Mouse (Mus musculus): ENCODE measurements around the gene Nat8f4. TPM values are rescaled to one million over a fixed set of nuclear protein-coding genes. Genes with fewer than 3 reads are reported as not detected.

The Nat8f4 gene
- polyA plus RNA-seq, 2 experiments, result 1.7 to 1.9 TPM

GRCm38 (mm10) chr6:85851062-85851773 is 53.5 kb downstream of the Nat8f4 start:
- 84% methylated on average over 7 of the region's 7 CpGs for WGBS
- Histone ChIP-seq H3K27me3 (ENCODE audit: control insufficient read depth, insufficient read depth, low read length) (no peaks in the 10 kb centered on the region), H3K9ac (ENCODE audit: low read depth, low read length, severe bottlenecking) (no peak overlapping the region), H3K4me3 (replicated peaks; ENCODE audit: low read length) (no peak overlapping the region), H3K27ac (replicated peaks; ENCODE audit: low read depth, low read length) (no peak overlapping the region), H3K9me3 (ENCODE audit: control insufficient read depth, low read length) (no peaks in the 10 kb centered on the region), H3K4me1 (ENCODE audit: control insufficient read depth, insufficient read depth, low read length) (no peaks in the 10 kb centered on the region), H3K36me3 (ENCODE audit: control insufficient read depth, insufficient read depth, low read length) (no peaks in the 10 kb centered on the region), H3K4me2 (replicated peaks; ENCODE audit: low read depth, low read length, severe bottlenecking) (no peak overlapping the region)
- ATAC-seq (ENCODE audit: low FRiP score, low read depth) (no peak), DNase-seq (ENCODE audit: low spot score) (no peak)
- no peak for TF ChIP-seq POLR2A (IDR thresholded peaks at IDR 0.05; ENCODE audit: borderline replicate concordance, extremely low read depth, insufficient read depth, insufficient read length)

GRCm38 (mm10) chr6:85849240-85849639 is 55.4 kb downstream of the Nat8f4 start:
- no peak for DNase-seq (ENCODE audit: low spot score)
- H3K4me2 ChIP-seq (replicated peaks; ENCODE audit: low read depth, low read length, severe bottlenecking), result no peak overlapping the region
- ATAC-seq (ENCODE audit: low FRiP score, low read depth), result no peak
- no peak overlapping the region for H3K4me3 ChIP-seq (replicated peaks; ENCODE audit: low read length)
- WGBS, result 48% methylated on average over 2 of the region's 2 CpGs
- no peaks in the 10 kb centered on the region for H3K27me3 ChIP-seq (ENCODE audit: control insufficient read depth, insufficient read depth, low read length)
- H3K36me3 ChIP-seq (ENCODE audit: control insufficient read depth, insufficient read depth, low read length), result no peaks in the 10 kb centered on the region
- H3K27ac ChIP-seq (replicated peaks; ENCODE audit: low read depth, low read length), result no peak overlapping the region
- TF ChIP-seq POLR2A (IDR thresholded peaks at IDR 0.05; ENCODE audit: borderline replicate concordance, extremely low read depth, insufficient read depth, insufficient read length), result no peak
- no peaks in the 10 kb centered on the region for H3K9me3 ChIP-seq (ENCODE audit: control insufficient read depth, low read length)
- no peak overlapping the region for H3K9ac ChIP-seq (ENCODE audit: low read depth, low read length, severe bottlenecking)
- H3K4me1 ChIP-seq (ENCODE audit: control insufficient read depth, insufficient read depth, low read length), result no peaks in the 10 kb centered on the region

Other genes with a start within 250 kb of the Nat8f4 start
- 0.04 and 0.15 TPM in 2 replicates for gene Nat8f7, start 191.7 kb downstream of the Nat8f4 start, polyA plus RNA-seq (2012; rRNA removed)
- not detected in 2 replicates for gene Nat8f7, start 191.7 kb downstream of the Nat8f4 start, polyA plus RNA-seq (2014; fragmentation: Nextera tagmentation; extraction: Ambion mirVana)
- 0.08 TPM in 1 of 2 replicates, not detected in the other for gene Nat8f3, start 139.1 kb downstream of the Nat8f4 start, polyA plus RNA-seq (2012; rRNA removed)
- not detected in 2 replicates for gene Nat8f3, start 139.1 kb downstream of the Nat8f4 start, polyA plus RNA-seq (2014; fragmentation: Nextera tagmentation; extraction: Ambion mirVana)
- gene Nat8f6, start 83.9 kb downstream of the Nat8f4 start, polyA plus RNA-seq (2012; rRNA removed), result 0.08 and 0.10 TPM in 2 replicates
- not detected in 2 replicates for gene Nat8f6, start 83.9 kb downstream of the Nat8f4 start, polyA plus RNA-seq (2014; fragmentation: Nextera tagmentation; extraction: Ambion mirVana)
- 0.18 TPM in 1 of 2 replicates, not detected in the other for gene Nat8f5, start 83.9 kb downstream of the Nat8f4 start, polyA plus RNA-seq (2012; rRNA removed)
- gene Nat8f5, start 83.9 kb downstream of the Nat8f4 start, polyA plus RNA-seq (2014; fragmentation: Nextera tagmentation; extraction: Ambion mirVana), result not detected in 2 replicates
- gene Nat8, start 72.8 kb downstream of the Nat8f4 start, polyA plus RNA-seq (2012; rRNA removed), result 0.10 TPM in 1 of 2 replicates, not detected in the other
- gene Nat8, start 72.8 kb downstream of the Nat8f4 start, polyA plus RNA-seq (2014; fragmentation: Nextera tagmentation; extraction: Ambion mirVana), result 0.18 TPM in 1 of 2 replicates, not detected in the other
- 0.06 TPM in 1 of 2 replicates, not detected in the other for gene Nat8f2, start 35.7 kb downstream of the Nat8f4 start, polyA plus RNA-seq (2012; rRNA removed)
- gene Nat8f2, start 35.7 kb downstream of the Nat8f4 start, polyA plus RNA-seq (2014; fragmentation: Nextera tagmentation; extraction: Ambion mirVana), result not detected in 2 replicates
- 27.2 and 30.1 TPM in 2 replicates for gene Tprkb, start 7.0 kb upstream of the Nat8f4 start, polyA plus RNA-seq (2012; rRNA removed)
- gene Tprkb, start 7.0 kb upstream of the Nat8f4 start, polyA plus RNA-seq (2014; fragmentation: Nextera tagmentation; extraction: Ambion mirVana), result 25.8 and 31.5 TPM in 2 replicates
- 7.7 and 9.4 TPM in 2 replicates for gene Nat8f1, start 10.8 kb upstream of the Nat8f4 start, polyA plus RNA-seq (2012; rRNA removed)
- gene Nat8f1, start 10.8 kb upstream of the Nat8f4 start, polyA plus RNA-seq (2014; fragmentation: Nextera tagmentation; extraction: Ambion mirVana), result 6.9 and 7.0 TPM in 2 replicates
- 115 and 130 TPM in 2 replicates for gene Dusp11, start 56.8 kb upstream of the Nat8f4 start, polyA plus RNA-seq (2012; rRNA removed)
- gene Dusp11, start 56.8 kb upstream of the Nat8f4 start, polyA plus RNA-seq (2014; fragmentation: Nextera tagmentation; extraction: Ambion mirVana), result 46.3 and 56.4 TPM in 2 replicates
- not detected in 2 replicates for gene Figla, start 111.3 kb upstream of the Nat8f4 start, polyA plus RNA-seq (2012; rRNA removed)
- not detected in 2 replicates for gene Figla, start 111.3 kb upstream of the Nat8f4 start, polyA plus RNA-seq (2014; fragmentation: Nextera tagmentation; extraction: Ambion mirVana)
- 2.3 and 2.6 TPM in 2 replicates for gene Add2, start 123.8 kb upstream of the Nat8f4 start, polyA plus RNA-seq (2012; rRNA removed)
- gene Add2, start 123.8 kb upstream of the Nat8f4 start, polyA plus RNA-seq (2014; fragmentation: Nextera tagmentation; extraction: Ambion mirVana), result 1.4 and 2.6 TPM in 2 replicates